Mouse (Mus musculus) heart, embryonic 11.5 days (tissue): ENCODE data around the gene Adamts3. TPM values are rescaled to one million over a fixed set of nuclear protein-coding genes. Genes with fewer than 3 reads are reported as not detected.

ENCODE experiments used
- ATAC-seq: fragments of 200-750 bp; cut with Nextera tagmentation; replicated peaks from 2 replicates; pipeline ENCODE4 v1.8.0; 2017; ENCODE audit warnings: moderate library complexity; ENCODE audit not compliant: insufficient number of reproducible peaks, low FRiP score, low TSS enrichment
- H3K27ac ChIP-seq: fragments of 300-500 bp; sonication (generic); 2 replicates; pipeline ENCODE4 v1.5.1; 2014; ENCODE audit warnings: mild to moderate bottlenecking, low read depth, low read length
- H3K27me3 ChIP-seq: fragments of 300-500 bp; sonication (generic); 2 replicates; pipeline ENCODE4 v1.6.1; 2014; ENCODE audit warnings: mild to moderate bottlenecking, low read length, mixed read lengths; ENCODE audit not compliant: control insufficient read depth, insufficient read depth
- H3K36me3 ChIP-seq: fragments of 300-500 bp; sonication (generic); 2 replicates; pipeline ENCODE4 v1.6.1; 2014; ENCODE audit warnings: mild to moderate bottlenecking, low read length, moderate library complexity, mixed read lengths; ENCODE audit not compliant: control insufficient read depth, insufficient read depth
- H3K4me1 ChIP-seq: fragments of 300-500 bp; sonication (generic); 2 replicates; pipeline ENCODE4 v1.6.1; 2014; ENCODE audit warnings: low read length; ENCODE audit not compliant: control insufficient read depth, insufficient read depth
- H3K4me2 ChIP-seq: fragments of 300-500 bp; sonication (generic); 2 replicates; pipeline ENCODE4 v1.6.1; 2014; ENCODE audit warnings: mild to moderate bottlenecking, moderate library complexity
- H3K4me3 ChIP-seq: fragments of 300-500 bp; sonication (generic); 2 replicates; pipeline ENCODE4 v1.5.1; 2014; ENCODE audit warnings: low read depth, low read length
- H3K9ac ChIP-seq: fragments of 300-500 bp; sonication (generic); 2 replicates; pipeline ENCODE4 v1.6.1; 2014; ENCODE audit warnings: mild to moderate bottlenecking, low read depth, low read length, moderate library complexity
- H3K9me3 ChIP-seq: fragments of 300-500 bp; sonication (generic); replicated peaks from 2 replicates; pipeline ENCODE4 v1.6.1; 2016; ENCODE audit warnings: low read length; ENCODE audit not compliant: control insufficient read depth
- WGBS: fragments of 180-500 bp; shearing (Covaris S2); extraction: QIAGEN DNeasy Blood & Tissue Kit; methylation state at CpG from one replicate; pipeline ENCODE4 v1.1.7; 2014; ENCODE audit not compliant: insufficient replicate concordance; 5-methylcytosine and 5-hydroxymethylcytosine counted together
- polyA plus RNA-seq: library from polyadenylated mRNA; unstranded; fragments of >200 nt; fragmentation: Nextera tagmentation; extraction: Ambion mirVana; gene quantifications from 2 replicates; pipeline ENCODE4 v1.2.1, GENCODE M21; 2014

Adamts3 gene
- polyA plus RNA-seq, 1 experiment from 2014 or later: 4.1 TPM

- Histone ChIP-seq H3K36me3 (no peaks in the 10 kb centered on the region), H3K4me2 (no peak overlapping the region), H3K9me3 (no peaks in the 10 kb centered on the region), H3K9ac (no peak overlapping the region), H3K27me3 (no peaks in the 10 kb centered on the region), H3K4me3 (no peak overlapping the region), H3K4me1 (no peaks in the 10 kb centered on the region), H3K27ac (no peak overlapping the region)
- 66% methylated on average over 4 of the region's 4 CpGs for WGBS
- ATAC-seq: no peak
Measured at GRCm38 (mm10) chr5:89672950-89673349, 210.2 kb downstream of the Adamts3 start.

GRCm38 (mm10) chr5:89654327-89654726 is 228.8 kb downstream of the Adamts3 start:
- H3K4me2 ChIP-seq: no peak overlapping the region
- H3K9ac ChIP-seq: no peak overlapping the region
- no peaks in the 10 kb centered on the region for H3K9me3 ChIP-seq
- no peaks in the 10 kb centered on the region for H3K27me3 ChIP-seq
- H3K4me3 ChIP-seq: no peak overlapping the region
- no peak overlapping the region for H3K27ac ChIP-seq
- no peaks in the 10 kb centered on the region for H3K36me3 ChIP-seq
- WGBS: 77% methylated on average over 1 of the region's 1 CpGs
- no peaks in the 10 kb centered on the region for H3K4me1 ChIP-seq
- no peak for ATAC-seq

- H3K4me1 ChIP-seq: no peaks in the 10 kb centered on the region
- no peak for ATAC-seq
- no peaks in the 10 kb centered on the region for H3K9me3 ChIP-seq
- no peak overlapping the region for H3K4me3 ChIP-seq
- H3K9ac ChIP-seq: no peak overlapping the region
- H3K27ac ChIP-seq: no peak overlapping the region
- H3K36me3 ChIP-seq: no peaks in the 10 kb centered on the region
- H3K27me3 ChIP-seq: no peaks in the 10 kb centered on the region
- H3K4me2 ChIP-seq: no peak overlapping the region
- WGBS: 68% methylated on average over 2 of the region's 2 CpGs
Measured at GRCm38 (mm10) chr5:89653862-89654261, 229.3 kb downstream of the Adamts3 start.

GRCm38 (mm10) chr5:89646940-89647339 is 236.2 kb downstream of the Adamts3 start:
- no peak for ATAC-seq

GRCm38 (mm10) chr5:89635434-89635833 is 247.7 kb downstream of the Adamts3 start:
- Histone ChIP-seq H3K4me2 (no peak overlapping the region), H3K27me3 (no peaks in the 10 kb centered on the region), H3K9ac (no peak overlapping the region), H3K36me3 (no peaks in the 10 kb centered on the region), H3K4me3 (no peak overlapping the region), H3K4me1 (no peaks in the 10 kb centered on the region), H3K9me3 (no peaks in the 10 kb centered on the region), H3K27ac (no peak overlapping the region)
- ATAC-seq: no peak
- 79% methylated on average over 2 of the region's 2 CpGs for WGBS

More at GRCm38 (mm10) chr5:89646940-89647339, 236.2 kb downstream of the Adamts3 start:
- H3K9me3 ChIP-seq: no peaks in the 10 kb centered on the region
- H3K4me1 ChIP-seq: no peaks in the 10 kb centered on the region
- no peaks in the 10 kb centered on the region for H3K36me3 ChIP-seq
- no peak overlapping the region for H3K4me3 ChIP-seq
- no peak overlapping the region for H3K4me2 ChIP-seq
- H3K27ac ChIP-seq: no peak overlapping the region
- no peak overlapping the region for H3K9ac ChIP-seq
- H3K27me3 ChIP-seq: no peaks in the 10 kb centered on the region

- Histone ChIP-seq H3K9me3 (no peaks in the 10 kb centered on the region), H3K4me3 (no peak overlapping the region), H3K27ac (no peak overlapping the region), H3K4me1 (no peaks in the 10 kb centered on the region), H3K36me3 (no peaks in the 10 kb centered on the region), H3K4me2 (no peak overlapping the region), H3K9ac (no peak overlapping the region), H3K27me3 (no peaks in the 10 kb centered on the region)
- 71% methylated on average over 1 of the region's 1 CpGs for WGBS
- no peak for ATAC-seq
Measured at GRCm38 (mm10) chr5:89631599-89631998, 251.5 kb downstream of the Adamts3 start.
